Mouse (Mus musculus): ENCODE data around the gene Stac3. TPM values are rescaled to one million over a fixed set of nuclear protein-coding genes. Genes with fewer than 3 reads are reported as not detected.

Gene Stac3
- total RNA-seq, 4 experiments from 2014 or later, result 2.3 to 4.5 (median 3.0) TPM

Other genes starting within 250 kb of the Stac3 start
- gene Kif5a, start 238.3 kb upstream of the Stac3 start, total RNA-seq (2022), result 1,000 to 10,000 TPM; 1,113 to 1,308 (median 1,238) TPM
- gene Dctn2, start 235.3 kb upstream of the Stac3 start, total RNA-seq (2022), result 100 to 1,000 TPM; 254 to 263 (median 254) TPM
- gene Mbd6, start 212.7 kb upstream of the Stac3 start, total RNA-seq (2022), result 10 to 100 TPM; 32.5 to 53.7 (median 44.4) TPM
- 10 to 100 TPM; 54.2 to 61.3 (median 56.8) TPM for gene Mars, start 189.9 kb upstream of the Stac3 start, total RNA-seq (2022)
- 1 to 10 TPM in 2 of 4 experiments, under 1 TPM in 2; 0.74 to 2.6 (median 1.6) TPM for gene Arhgap9, start 179.7 kb upstream of the Stac3 start, total RNA-seq (2022)
- 1 to 10 TPM; 2.9 to 5.4 (median 3.2) TPM for gene Gli1, start 159.7 kb upstream of the Stac3 start, total RNA-seq (2022)
- under 1 TPM; 0.09 to 0.18 (median 0.16) TPM for gene Inhbe, start 147.3 kb upstream of the Stac3 start, total RNA-seq (2022)
- not detected for gene Inhbc, start 131.3 kb upstream of the Stac3 start, total RNA-seq (2022)
- 100 to 1,000 TPM; 247 to 279 (median 255) TPM for gene R3hdm2, start 121.4 kb upstream of the Stac3 start, total RNA-seq (2022)
- 1 to 10 TPM; 3.8 to 5.2 (median 4.6) TPM for gene Ndufa4l2, start 13.3 kb downstream of the Stac3 start, total RNA-seq (2022)
- 10 to 100 TPM; 24.4 to 33.6 (median 25.7) TPM for gene Shmt2, start 20.8 kb downstream of the Stac3 start, total RNA-seq (2022)
- 1 to 10 TPM; 6.6 to 9.7 (median 8.4) TPM for gene Nxph4, start 32.9 kb downstream of the Stac3 start, total RNA-seq (2022)
- 100 to 1,000 TPM; 295 to 337 (median 306) TPM for gene Lrp1, start 119.5 kb downstream of the Stac3 start, total RNA-seq (2022)
- 10 to 100 TPM; 13.5 to 17.1 (median 15.0) TPM for gene Stat6, start 141.3 kb downstream of the Stac3 start, total RNA-seq (2022)
- gene Nemp1, start 165.2 kb downstream of the Stac3 start, total RNA-seq (2022), result 1 to 10 TPM; 4.7 to 6.1 (median 5.1) TPM
- 10 to 100 TPM; 36.5 to 55.0 (median 45.5) TPM for gene Nab2, start 166.9 kb downstream of the Stac3 start, total RNA-seq (2022)
- gene Myo1a, start 203.5 kb downstream of the Stac3 start, total RNA-seq (2022), result 1 to 10 TPM in 2 of 4 experiments, under 1 TPM in 2; 0.59 to 1.2 (median 0.94) TPM
- gene Tac2, start 222.8 kb downstream of the Stac3 start, total RNA-seq (2022), result 10 to 100 TPM; 13.0 to 20.5 (median 16.5) TPM
- gene Zbtb39, start 237.9 kb downstream of the Stac3 start, total RNA-seq (2022), result 10 to 100 TPM in 2 of 4 experiments, 1 to 10 TPM in 2; 9.9 to 11.4 (median 10.1) TPM